Mouse (Mus musculus) lung, postnatal 36 days (tissue): ENCODE results near the gene Gsdme.

Experiments used
- DNase-seq: peaks from one replicate; pipeline ENCODE4 v3.0.0; 2022; ENCODE audit warnings: mixed read lengths

Gsdme gene

GRCm38 (mm10) chr6:50263670-50264069 is at the start of gene Gsdme:
Gsdme (minus strand) TSS chr6:50263862.
- DNase-seq: peak; percentile 13

- DNase-seq: peak; percentile 82
These were observed 49.0 kb upstream of the Gsdme start for GRCm38 (mm10) chr6:50312647-50313046.

GRCm38 (mm10) chr6:50309019-50309418 is 45.4 kb upstream of the Gsdme start:
- no peak for DNase-seq

- DNase-seq: no peak
These were observed 43.0 kb upstream of the Gsdme start for GRCm38 (mm10) chr6:50306625-50307024.

- DNase-seq: peak; percentile 82
These were observed 41.4 kb upstream of the Gsdme start for GRCm38 (mm10) chr6:50304949-50305491.

GRCm38 (mm10) chr6:50301121-50301520 is 37.5 kb upstream of the Gsdme start:
- DNase-seq: no peak

- no peak for DNase-seq
These were observed 37.0 kb upstream of the Gsdme start for GRCm38 (mm10) chr6:50300622-50301021.

- DNase-seq: no peak
These were observed 35.4 kb upstream of the Gsdme start for GRCm38 (mm10) chr6:50299071-50299470.

- no peak for DNase-seq
These were observed 34.0 kb upstream of the Gsdme start for GRCm38 (mm10) chr6:50297671-50298070.

- no peak for DNase-seq
These were observed 31.5 kb upstream of the Gsdme start for GRCm38 (mm10) chr6:50295136-50295535.

- peak; percentile 95 for DNase-seq
These were observed 30.5 kb upstream of the Gsdme start for GRCm38 (mm10) chr6:50294128-50294527.

GRCm38 (mm10) chr6:50291650-50292049 is 28.0 kb upstream of the Gsdme start:
- DNase-seq: peak; percentile 29

GRCm38 (mm10) chr6:50286881-50287280 is 23.2 kb upstream of the Gsdme start:
- no peak for DNase-seq

- no peak for DNase-seq
These were observed 16.0 kb upstream of the Gsdme start for GRCm38 (mm10) chr6:50279642-50280041.

GRCm38 (mm10) chr6:50273947-50274346 is 10.3 kb upstream of the Gsdme start:
- no peak for DNase-seq

GRCm38 (mm10) chr6:50273416-50273815 is 9.8 kb upstream of the Gsdme start:
- DNase-seq: no peak

- DNase-seq: no peak
These were observed 1.4 kb downstream of the Gsdme start for GRCm38 (mm10) chr6:50262310-50262709.

GRCm38 (mm10) chr6:50261922-50262261 is 1.8 kb downstream of the Gsdme start:
- no peak for DNase-seq

GRCm38 (mm10) chr6:50261201-50261921 is 2.3 kb downstream of the Gsdme start:
- peak; percentile 82 for DNase-seq

- no peak for DNase-seq
These were observed 8.3 kb downstream of the Gsdme start for GRCm38 (mm10) chr6:50255356-50255755.

- DNase-seq: peak; percentile 88
These were observed 8.9 kb downstream of the Gsdme start for GRCm38 (mm10) chr6:50254723-50255184.

GRCm38 (mm10) chr6:50252690-50253089 is 11.0 kb downstream of the Gsdme start:
- peak; percentile 43 for DNase-seq

- DNase-seq: no peak
These were observed 15.9 kb downstream of the Gsdme start for GRCm38 (mm10) chr6:50247791-50248190.

- no peak for DNase-seq
These were observed 16.3 kb downstream of the Gsdme start for GRCm38 (mm10) chr6:50247356-50247755.

- DNase-seq: no peak
These were observed 18.7 kb downstream of the Gsdme start for GRCm38 (mm10) chr6:50244967-50245366.
